Mouse (Mus musculus) spleen, adult 2 months (tissue): ENCODE data around the gene Klf5.

Experiments
- CTCF ChIP-seq: fragments of 200-500 bp; IDR thresholded peaks from 2 replicates; pipeline ENCODE4 v1.5.1; 2011; ENCODE audit warnings: mild to moderate bottlenecking, inconsistent platforms; ENCODE audit not compliant: insufficient read depth, insufficient read length, insufficient replicate concordance; ENCODE audit errors: extremely low read depth
- POLR2A ChIP-seq: fragments of 200-500 bp; IDR thresholded peaks from 2 replicates; pipeline ENCODE4 v1.6.1; 2011; ENCODE audit warnings: low read depth, low read length, inconsistent platforms

GRCm38 (mm10) chr14:99336598-99336997 is 38.1 kb downstream of the Klf5 start:
- TF ChIP-seq CTCF (no peak), POLR2A (no peak)
